Mouse (Mus musculus) limb, embryonic 11.5 days (tissue): ENCODE measurements around the gene C530025M09Rik. TPM values are rescaled to one million over a fixed set of nuclear protein-coding genes. Genes with fewer than 3 reads are reported as not detected.

ENCODE experiments used
- ATAC-seq: fragments of 200-750 bp; cut with Nextera tagmentation; 2 replicates; pipeline ENCODE4 v1.8.0; 2017; ENCODE audit warnings: low read depth; ENCODE audit not compliant: insufficient number of reproducible peaks, low FRiP score, low TSS enrichment
- DNase-seq: peaks from one replicate; pipeline ENCODE4 v3.0.0-alpha.2; 2015; ENCODE audit warnings: low spot score
- H3K27ac ChIP-seq: fragments of 300-500 bp; sonication (generic); replicated peaks from 2 replicates; pipeline ENCODE4 v1.5.1; 2014; ENCODE audit warnings: low read depth, mild to moderate bottlenecking, low read length
- H3K27me3 ChIP-seq: fragments of 300-500 bp; sonication (generic); 2 replicates; pipeline ENCODE4 v1.6.1; 2014; ENCODE audit warnings: mild to moderate bottlenecking, low read length, mixed read lengths; ENCODE audit not compliant: control insufficient read depth, insufficient read depth
- H3K36me3 ChIP-seq: fragments of 300-500 bp; sonication (generic); 2 replicates; pipeline ENCODE4 v1.6.1; 2014; ENCODE audit warnings: mild to moderate bottlenecking, low read length, moderate library complexity, mixed read lengths; ENCODE audit not compliant: control insufficient read depth, insufficient read depth
- H3K4me1 ChIP-seq: fragments of 300-500 bp; sonication (generic); 2 replicates; pipeline ENCODE4 v1.6.1; 2014; ENCODE audit warnings: low read length, mixed read lengths; ENCODE audit not compliant: control insufficient read depth, insufficient read depth
- H3K4me2 ChIP-seq: fragments of 300-500 bp; sonication (generic); 2 replicates; pipeline ENCODE4 v1.6.1; 2014; ENCODE audit warnings: low read depth, mild to moderate bottlenecking, moderate library complexity; ENCODE audit not compliant: severe bottlenecking
- H3K4me3 ChIP-seq: fragments of 300-500 bp; sonication (generic); 2 replicates; pipeline ENCODE4 v1.5.1; 2014; ENCODE audit warnings: low read depth, low read length
- H3K9ac ChIP-seq: fragments of 300-500 bp; sonication (generic); 2 replicates; pipeline ENCODE4 v1.6.1; 2014; ENCODE audit warnings: mild to moderate bottlenecking, low read length
- H3K9me3 ChIP-seq: fragments of 300-500 bp; sonication (generic); 2 replicates; pipeline ENCODE4 v1.6.1; 2016; ENCODE audit warnings: low read length; ENCODE audit not compliant: control insufficient read depth
- WGBS: fragments of 180-500 bp; shearing (Covaris S2); extraction: QIAGEN DNeasy Blood & Tissue Kit; methylation state at CpG from one replicate; pipeline ENCODE4 v1.1.7; 2014; 5-methylcytosine and 5-hydroxymethylcytosine counted together
- polyA plus RNA-seq: library from polyadenylated mRNA; unstranded; fragments of >200 nt; fragmentation: Nextera tagmentation; extraction: Ambion mirVana; gene quantifications from 2 replicates; pipeline ENCODE4 v1.2.1, GENCODE M21; 2014

C530025M09Rik gene
- polyA plus RNA-seq, 1 experiment from 2014 or later: not detected

- no peaks in the 10 kb centered on the region for H3K27me3 ChIP-seq
- DNase-seq: no peak
- no peak overlapping the region for H3K4me3 ChIP-seq
These were observed 10.8 kb downstream of the C530025M09Rik start for GRCm38 (mm10) chr2:149820201-149820600.

GRCm38 (mm10) chr2:149819751-149820150 is 11.3 kb downstream of the C530025M09Rik start:
- Histone ChIP-seq H3K4me3 (no peak overlapping the region), H3K27ac (no peak overlapping the region), H3K4me1 (no peaks in the 10 kb centered on the region), H3K9me3 (no peaks in the 10 kb centered on the region), H3K36me3 (no peaks in the 10 kb centered on the region), H3K27me3 (no peaks in the 10 kb centered on the region), H3K4me2 (no peak overlapping the region), H3K9ac (no peak overlapping the region)
- DNase-seq (no peak), ATAC-seq (no peak)
- 91% methylated on average over 3 of the region's 3 CpGs for WGBS

More at GRCm38 (mm10) chr2:149820201-149820600, 10.8 kb downstream of the C530025M09Rik start:
- no peak overlapping the region for H3K9ac ChIP-seq
- H3K4me2 ChIP-seq: no peak overlapping the region
- 33% methylated on average over 2 of the region's 2 CpGs for WGBS
- no peaks in the 10 kb centered on the region for H3K4me1 ChIP-seq
- no peaks in the 10 kb centered on the region for H3K36me3 ChIP-seq
- no peak for ATAC-seq
- H3K9me3 ChIP-seq: no peaks in the 10 kb centered on the region
- H3K27ac ChIP-seq: no peak overlapping the region

GRCm38 (mm10) chr2:149818395-149818794 is 12.6 kb downstream of the C530025M09Rik start:
- Histone ChIP-seq H3K27ac (no peak overlapping the region), H3K4me2 (no peak overlapping the region), H3K9me3 (no peaks in the 10 kb centered on the region), H3K27me3 (no peaks in the 10 kb centered on the region), H3K4me1 (no peaks in the 10 kb centered on the region), H3K36me3 (no peaks in the 10 kb centered on the region), H3K4me3 (no peak overlapping the region), H3K9ac (no peak overlapping the region)
- DNase-seq: no peak
- 59% methylated on average over 3 of the region's 3 CpGs for WGBS
- no peak for ATAC-seq

GRCm38 (mm10) chr2:149812899-149813298 is 18.1 kb downstream of the C530025M09Rik start:
- ATAC-seq (no peak), DNase-seq (no peak)
- H3K4me1 ChIP-seq: no peaks in the 10 kb centered on the region
- no peak overlapping the region for H3K4me2 ChIP-seq
- no peaks in the 10 kb centered on the region for H3K27me3 ChIP-seq
- no peak overlapping the region for H3K4me3 ChIP-seq
- H3K9ac ChIP-seq: no peak overlapping the region
- H3K36me3 ChIP-seq: no peaks in the 10 kb centered on the region
- no peak overlapping the region for H3K27ac ChIP-seq
- WGBS: 80% methylated on average over 2 of the region's 2 CpGs
- no peaks in the 10 kb centered on the region for H3K9me3 ChIP-seq

- Histone ChIP-seq H3K4me2 (no peak overlapping the region), H3K9ac (no peak overlapping the region), H3K9me3 (no peaks in the 10 kb centered on the region), H3K27ac (no peak overlapping the region), H3K36me3 (no peaks in the 10 kb centered on the region), H3K4me3 (no peak overlapping the region), H3K4me1 (no peaks in the 10 kb centered on the region), H3K27me3 (no peaks in the 10 kb centered on the region)
- no peak for DNase-seq
- 95% methylated on average over 2 of the region's 2 CpGs for WGBS
- no peak for ATAC-seq
These were observed 25.8 kb downstream of the C530025M09Rik start for GRCm38 (mm10) chr2:149805256-149805655.

- WGBS: 85% methylated on average over 3 of the region's 3 CpGs
- Histone ChIP-seq H3K9me3 (no peaks in the 10 kb centered on the region), H3K9ac (no peak overlapping the region), H3K4me1 (no peaks in the 10 kb centered on the region), H3K27ac (no peak overlapping the region), H3K4me3 (no peak overlapping the region), H3K36me3 (no peaks in the 10 kb centered on the region), H3K27me3 (no peaks in the 10 kb centered on the region), H3K4me2 (no peak overlapping the region)
- ATAC-seq (no peak), DNase-seq (no peak)
These were observed 26.3 kb downstream of the C530025M09Rik start for GRCm38 (mm10) chr2:149804599-149805140.

GRCm38 (mm10) chr2:149798613-149799012 is 32.4 kb downstream of the C530025M09Rik start:
- Histone ChIP-seq H3K9me3 (no peaks in the 10 kb centered on the region), H3K4me3 (no peak overlapping the region), H3K27me3 (no peaks in the 10 kb centered on the region), H3K4me1 (no peaks in the 10 kb centered on the region), H3K27ac (no peak overlapping the region), H3K9ac (no peak overlapping the region), H3K4me2 (no peak overlapping the region), H3K36me3 (no peaks in the 10 kb centered on the region)
- DNase-seq (no peak), ATAC-seq (peak; percentile 77; the same call in 1 of the 2 replicates)
- 44% methylated on average over 3 of the region's 3 CpGs for WGBS
